Mouse (Mus musculus) heart, embryonic 14.5 days (tissue): ENCODE results near the gene Nrtn. TPM values are rescaled to one million over a fixed set of nuclear protein-coding genes. Genes with fewer than 3 reads are reported as not detected.

Experiments used
- ATAC-seq: fragments of 200-750 bp; cut with Nextera tagmentation; 2 replicates; pipeline ENCODE4 v1.8.0; 2017; ENCODE audit warnings: low read depth, moderate TSS enrichment; ENCODE audit not compliant: insufficient number of reproducible peaks, insufficient read depth, low FRiP score
- H3K27ac ChIP-seq, 2 experiments: fragments of 200-500 bp in 1 of 2; fragments of 300-500 bp in 1 of 2; sonication (generic) in 1 of 2; replicated peaks in 1 of 2; 2 replicates each; pipeline ENCODE4 v1.5.1; 2012 to 2014; ENCODE audit warnings: low read depth in 2 of 2, low read length in 2 of 2, control low read depth in 1 of 2, mild to moderate bottlenecking in 1 of 2, mixed read lengths in 1 of 2; ENCODE audit not compliant: control insufficient read depth in 1 of 2, insufficient read depth in 1 of 2
- H3K27me3 ChIP-seq: fragments of 300-500 bp; sonication (generic); 2 replicates; pipeline ENCODE4 v1.6.1; 2014; ENCODE audit warnings: mild to moderate bottlenecking, low read length, control low read depth; ENCODE audit not compliant: control insufficient read depth, insufficient read depth
- H3K36me3 ChIP-seq: fragments of 300-500 bp; sonication (generic); 2 replicates; pipeline ENCODE4 v1.6.1; 2014; ENCODE audit warnings: mild to moderate bottlenecking, control low read depth, low read length, mixed read lengths; ENCODE audit not compliant: control insufficient read depth, insufficient read depth
- H3K4me1 ChIP-seq, 2 experiments: fragments of 200-500 bp in 1 of 2; fragments of 300-500 bp in 1 of 2; sonication (generic) in 1 of 2; 2 replicates each; pipeline ENCODE4 v1.6.1; 2012 to 2014; ENCODE audit warnings: low read length in 2 of 2, control low read depth in 1 of 2, mixed read lengths in 1 of 2; ENCODE audit not compliant: control insufficient read depth in 2 of 2, insufficient read depth in 2 of 2
- H3K4me2 ChIP-seq: fragments of 300-500 bp; sonication (generic); 2 replicates; pipeline ENCODE4 v1.6.1; 2014; ENCODE audit warnings: mild to moderate bottlenecking, low read length
- H3K4me3 ChIP-seq, 2 experiments: fragments of 200-500 bp in 1 of 2; fragments of 300-500 bp in 1 of 2; sonication (generic) in 1 of 2; 2 replicates each; pipeline ENCODE4 v1.5.1; 2012 to 2014; ENCODE audit warnings: low read length in 2 of 2, mild to moderate bottlenecking in 2 of 2, control low read depth in 1 of 2, low read depth in 1 of 2, moderate library complexity in 1 of 2; ENCODE audit not compliant: control insufficient read depth in 1 of 2, insufficient read depth in 1 of 2
- H3K9ac ChIP-seq: fragments of 300-500 bp; sonication (generic); 2 replicates; pipeline ENCODE4 v1.6.1; 2014; ENCODE audit warnings: mild to moderate bottlenecking, low read length
- H3K9me3 ChIP-seq: fragments of 300-500 bp; sonication (generic); 2 replicates; pipeline ENCODE4 v1.6.1; 2016; ENCODE audit warnings: low read length, control low read depth; ENCODE audit not compliant: control insufficient read depth
- WGBS: fragments of 180-500 bp; shearing (Covaris S2); extraction: QIAGEN DNeasy Blood & Tissue Kit; methylation state at CpG from one replicate; pipeline ENCODE4 v1.1.7; 2014; 5-methylcytosine and 5-hydroxymethylcytosine counted together
- polyA plus RNA-seq: library from polyadenylated mRNA; unstranded; fragments of >200 nt; fragmentation: Nextera tagmentation; extraction: Ambion mirVana; gene quantifications from 2 replicates; pipeline ENCODE4 v1.2.1, GENCODE M21; 2014

Gene Nrtn
- polyA plus RNA-seq, 1 experiment from 2014 or later, result 31.5 TPM

DNA sequence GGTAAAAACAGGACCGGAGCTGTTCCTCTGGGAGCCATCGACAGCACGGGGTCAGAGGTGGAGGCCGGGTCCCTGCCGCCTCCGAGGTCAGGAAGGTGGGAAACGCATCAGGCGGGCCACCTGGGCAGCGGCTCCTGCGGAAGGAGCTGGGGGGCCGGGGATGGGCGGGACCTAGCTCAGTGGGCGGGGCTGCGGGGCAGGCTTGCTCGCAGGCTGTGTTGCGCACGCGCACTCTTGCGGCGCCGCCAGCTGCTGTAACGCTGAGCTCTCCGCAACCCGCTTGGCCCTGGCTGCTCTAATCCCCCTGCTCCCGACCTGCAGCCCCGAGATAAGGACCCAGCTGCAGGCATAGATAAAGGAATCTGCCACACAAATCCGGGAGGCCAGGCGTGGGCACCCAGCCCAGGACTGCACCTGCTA is 4.7 kb upstream of the Nrtn start:
- Histone ChIP-seq H3K27me3 (peaks cover 15% of the 10 kb centered on the region), H3K4me2 (peak overlapping the region; percentile 81), H3K4me3 (peak overlapping the region; percentile 44 to 55), H3K4me1 (peaks cover 20 to 35% of the 10 kb centered on the region in 2 experiments), H3K9ac (peak overlapping the region; percentile 67), H3K9me3 (no peaks in the 10 kb centered on the region), H3K36me3 (peaks cover 7% of the 10 kb centered on the region), H3K27ac (peak overlapping the region; percentile 87 to 90)
- ATAC-seq, result peak; percentile 37
- WGBS, result under 1% methylated on average over 20 of the region's 28 CpGs

DNA sequence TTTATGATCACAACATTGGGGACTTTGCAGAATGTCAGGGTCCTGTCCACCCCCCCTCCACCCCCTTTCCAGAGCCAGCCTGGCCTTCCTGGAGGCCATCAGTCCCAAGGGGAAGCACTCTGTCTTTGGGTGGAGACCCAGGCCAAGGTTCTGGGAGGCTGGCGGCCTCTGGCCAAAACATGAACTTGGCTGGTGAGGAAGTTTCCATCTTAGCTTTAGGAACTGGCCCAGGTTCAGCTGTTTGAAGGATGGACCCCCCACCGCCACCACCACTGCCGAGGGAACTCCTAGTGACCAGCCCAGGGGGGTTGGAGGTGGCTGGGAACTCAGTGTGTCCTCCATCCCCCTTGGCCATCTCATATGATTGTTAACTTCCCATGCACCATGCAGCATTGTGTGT is 3.7 kb upstream of the Nrtn start:
- 56% methylated on average over 3 of the region's 3 CpGs for WGBS
- Histone ChIP-seq H3K27me3 (peaks cover 24% of the 10 kb centered on the region), H3K4me2 (no peak overlapping the region), H3K27ac (no peak overlapping the region), H3K9ac (peak overlapping the region; percentile 67; the same call in 1 of the 2 replicates), H3K36me3 (no peaks in the 10 kb centered on the region), H3K9me3 (no peaks in the 10 kb centered on the region), H3K4me1 (peaks cover 20 to 36% of the 10 kb centered on the region in 2 experiments), H3K4me3 (no peak overlapping the region)
- ATAC-seq, result no peak

DNA sequence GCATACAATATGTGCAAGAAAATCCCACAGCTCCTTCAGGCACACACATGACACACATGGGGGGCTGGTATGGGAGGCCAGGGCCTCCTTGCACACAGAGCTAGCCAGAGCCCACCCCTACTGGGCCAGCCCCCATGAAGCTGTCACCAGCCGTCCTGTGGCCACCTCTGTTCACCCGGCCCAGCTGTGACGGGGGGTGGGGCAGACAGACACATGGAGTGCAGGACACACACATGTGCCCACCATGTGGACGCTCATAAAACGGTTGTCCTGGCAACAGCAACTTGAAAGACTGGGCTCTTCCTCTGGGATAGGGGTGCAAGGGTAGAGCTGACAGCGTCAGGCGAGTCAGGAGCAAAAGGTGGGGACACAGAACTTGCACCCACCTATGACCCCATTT is 1.9 kb upstream of the Nrtn start:
- Histone ChIP-seq H3K4me2 (no peak overlapping the region), H3K36me3 (no peaks in the 10 kb centered on the region), H3K27me3 (peaks cover 42% of the 10 kb centered on the region), H3K4me3 (no peak overlapping the region), H3K9me3 (no peaks in the 10 kb centered on the region), H3K9ac (no peak overlapping the region), H3K4me1 (peaks cover 15 to 30% of the 10 kb centered on the region in 2 experiments), H3K27ac (no peak overlapping the region)
- no peak for ATAC-seq
- WGBS, result 52% methylated on average over 7 of the region's 7 CpGs

DNA sequence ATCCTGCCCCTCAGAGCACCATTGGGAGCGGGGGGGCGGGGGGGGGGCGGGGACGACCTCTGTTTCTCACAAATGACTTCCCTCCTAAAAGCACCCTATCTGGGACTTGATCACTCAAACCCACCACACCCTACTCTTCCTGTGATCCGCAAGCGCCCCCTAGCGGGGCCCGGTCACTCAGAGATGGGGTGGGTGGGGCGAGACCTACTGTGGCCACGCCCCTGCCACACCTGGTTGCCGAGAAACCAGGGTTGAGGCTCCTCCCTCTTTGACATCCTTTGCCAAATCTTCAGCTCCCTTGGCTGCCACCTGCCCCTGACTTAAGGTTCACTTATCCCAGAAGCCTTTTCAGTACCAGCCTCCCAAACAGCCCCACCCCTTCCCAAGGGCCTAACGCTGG is 802 bp upstream of the Nrtn start:
- Histone ChIP-seq H3K36me3 (no peaks in the 10 kb centered on the region), H3K4me2 (peak overlapping the region; percentile 92), H3K9me3 (no peaks in the 10 kb centered on the region), H3K27ac (no peak overlapping the region), H3K4me3 (no peak overlapping the region), H3K27me3 (peaks cover 53% of the 10 kb centered on the region), H3K4me1 (peaks cover 12 to 25% of the 10 kb centered on the region in 2 experiments; a peak in 3 of 4 replicates), H3K9ac (no peak overlapping the region)
- 0 out of 2 replicates have a peak, but pooled peaks have one; percentile 7 for ATAC-seq
- 6% methylated on average over 12 of the region's 12 CpGs for WGBS

DNA sequence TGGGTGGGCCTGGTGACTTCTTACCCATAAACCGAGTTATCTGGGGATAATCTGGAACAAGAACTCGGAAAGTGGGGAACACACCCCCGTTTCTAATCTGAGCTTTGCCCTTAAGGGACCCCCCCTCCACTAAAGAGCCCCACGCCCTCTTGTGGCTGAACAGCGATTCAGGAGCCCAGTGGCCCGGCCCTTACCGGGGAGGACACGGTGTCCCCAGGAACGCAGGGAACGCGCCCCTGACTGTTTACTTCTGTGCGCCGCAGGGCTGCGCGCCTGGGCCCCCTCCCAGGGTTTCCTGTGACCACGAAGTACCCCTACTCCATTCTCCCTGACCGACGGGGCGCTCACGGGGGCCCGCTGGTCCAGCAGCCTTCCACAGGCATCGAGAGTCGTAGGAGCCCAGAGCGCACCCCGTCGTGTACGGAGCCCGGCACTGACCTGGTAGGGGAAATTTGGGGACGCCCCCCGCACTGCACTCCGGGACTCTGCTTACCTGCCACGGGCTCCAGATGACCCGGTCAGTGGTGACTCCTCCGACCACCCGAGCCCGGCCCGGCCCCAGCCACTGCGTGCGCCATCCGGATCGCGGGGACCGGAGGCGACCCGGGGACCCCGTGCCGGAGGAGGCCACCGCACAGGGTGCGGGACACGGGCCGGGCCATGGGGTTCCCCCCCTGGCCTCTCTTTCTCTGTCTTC is 479 bp downstream of the Nrtn start:
- H3K9me3 ChIP-seq, result no peaks in the 10 kb centered on the region
- H3K9ac ChIP-seq, result peak overlapping the region; percentile 70
- peak overlapping the region; percentile 92 for H3K4me2 ChIP-seq
- H3K4me3 ChIP-seq, result peak overlapping the region; percentile 45 to 50
- H3K36me3 ChIP-seq, result no peaks in the 10 kb centered on the region
- H3K4me1 ChIP-seq, result peaks cover 5 to 14% of the 10 kb centered on the region in 2 experiments; a peak in 3 of 4 replicates
- 1% methylated on average over 51 of the region's 51 CpGs for WGBS
- 0 out of 2 replicates have a peak, but pooled peaks have one; percentile 3 for ATAC-seq
- H3K27ac ChIP-seq, result no peak overlapping the region
- H3K27me3 ChIP-seq, result peaks cover 66% of the 10 kb centered on the region

DNA sequence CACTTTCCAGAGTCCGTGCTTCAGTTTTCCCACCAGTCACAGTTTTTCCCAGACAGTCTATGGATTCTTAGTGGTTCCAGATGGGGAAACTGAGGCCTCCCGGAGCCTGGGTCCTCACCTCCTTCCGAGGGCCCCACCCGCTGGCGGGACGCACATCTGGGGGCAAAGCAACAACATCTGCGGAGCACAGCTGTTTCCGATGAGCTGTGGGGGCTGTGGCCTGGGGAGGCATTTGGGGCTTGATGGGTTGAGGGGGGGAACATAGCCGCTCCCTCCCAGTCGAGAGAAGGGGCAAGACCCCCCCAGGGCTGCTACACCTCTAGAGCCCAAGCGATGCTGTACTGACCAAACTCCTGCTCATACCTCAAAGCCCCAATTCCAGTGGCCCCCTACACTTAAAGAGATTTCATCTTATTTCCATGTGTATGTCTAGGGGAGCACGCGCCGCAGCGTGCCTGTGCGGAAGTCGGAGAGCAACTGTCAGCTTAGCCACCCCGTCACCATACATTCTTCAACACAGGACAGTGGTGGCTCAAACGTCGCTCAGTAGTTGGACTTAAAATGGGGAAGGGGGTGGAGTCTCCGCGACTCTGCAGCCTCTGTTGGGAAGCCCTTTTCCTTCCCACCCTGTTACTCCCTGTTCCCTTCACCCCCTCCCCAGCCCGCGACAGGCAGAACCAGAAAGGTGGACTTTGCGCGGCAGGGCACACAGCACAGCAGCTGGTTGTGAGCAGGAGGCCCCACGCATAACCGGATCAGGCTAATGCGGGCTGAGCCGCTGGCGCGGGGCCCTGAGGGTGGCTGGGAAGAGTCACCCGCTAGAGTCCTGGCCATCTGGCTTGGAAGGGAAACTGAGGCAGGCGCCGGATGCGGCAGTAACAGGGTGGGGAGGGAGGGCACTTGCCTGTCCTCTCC is 2.8 kb downstream of the Nrtn start:
- WGBS, result 12% methylated on average over 36 of the region's 36 CpGs
- H3K9ac ChIP-seq, result no peak overlapping the region

DNA sequence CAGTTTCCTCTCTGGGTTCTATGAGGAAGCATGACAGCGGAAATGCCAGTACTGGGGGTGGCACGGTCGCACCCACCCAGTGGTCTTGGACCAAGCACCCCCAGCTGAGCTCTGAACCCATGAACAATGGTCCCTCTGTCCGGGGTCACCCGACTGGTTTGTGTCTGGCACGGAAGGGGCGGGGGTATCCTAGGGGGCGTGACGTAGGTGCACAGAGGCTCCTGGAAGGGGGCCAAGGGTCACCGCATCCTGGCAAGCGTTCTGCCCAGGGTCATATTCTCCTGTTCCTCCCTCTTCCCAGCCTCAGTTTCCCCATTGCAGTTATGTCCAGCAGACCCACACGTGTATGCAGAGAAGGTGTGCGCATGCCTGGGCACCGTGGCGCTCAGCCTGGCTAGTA is 3.9 kb downstream of the Nrtn start:
- no peak for ATAC-seq
- 0 out of 2 replicates have a peak, but pooled peaks cover 2% of the 10 kb centered on the region for H3K9me3 ChIP-seq
- no peak overlapping the region for H3K9ac ChIP-seq
- H3K27me3 ChIP-seq, result peaks cover 78% of the 10 kb centered on the region
- no peaks in the 10 kb centered on the region for H3K36me3 ChIP-seq
- WGBS, result 28% methylated on average over 15 of the region's 15 CpGs
- no peak overlapping the region for H3K4me2 ChIP-seq
- no peak overlapping the region for H3K27ac ChIP-seq
- H3K4me1 ChIP-seq, result peaks cover 3 to 10% of the 10 kb centered on the region in 2 experiments; a peak in 3 of 4 replicates
- H3K4me3 ChIP-seq, result no peak overlapping the region

More for the DNA sequence above, 2.8 kb downstream of the Nrtn start:
- no peak overlapping the region for H3K27ac ChIP-seq
- H3K9me3 ChIP-seq, result 0 out of 2 replicates have a peak, but pooled peaks cover 2% of the 10 kb centered on the region
- peak overlapping the region in 1 of 2 experiments; percentile 4; a peak in 1 of 4 replicates for H3K4me3 ChIP-seq
- no peaks in the 10 kb centered on the region for H3K36me3 ChIP-seq
- peaks cover 78% of the 10 kb centered on the region for H3K27me3 ChIP-seq
- H3K4me2 ChIP-seq, result 0 out of 2 replicates have a peak overlapping the region, but pooled peaks have one; percentile 4
- no peak for ATAC-seq
- H3K4me1 ChIP-seq, result peaks cover 3 to 10% of the 10 kb centered on the region in 2 experiments; a peak in 3 of 4 replicates
